Mouse (Mus musculus): ENCODE measurements around the gene H3f3b.

Gene H3f3b

GRCm38 (mm10) chr11:116001725-116002124 lies 26.0 kb downstream of the H3f3b start:
- DNase-seq (ENCODE audit: low spot score) = no peak

GRCm38 (mm10) chr11:116000607-116001006 lies 27.2 kb downstream of the H3f3b start:
- DNase-seq (ENCODE audit: low spot score) = no peak

- DNase-seq (ENCODE audit: low spot score) = peak; percentile 47
Observed at GRCm38 (mm10) chr11:115999538-116000143, 28.1 kb downstream of the H3f3b start.

- DNase-seq (ENCODE audit: low spot score) = no peak
Observed at GRCm38 (mm10) chr11:115999027-115999426, 28.7 kb downstream of the H3f3b start.

- DNase-seq (ENCODE audit: low spot score) = no peak
Observed at GRCm38 (mm10) chr11:115997662-115998061, 30.1 kb downstream of the H3f3b start.

GRCm38 (mm10) chr11:115997047-115997446 lies 30.7 kb downstream of the H3f3b start:
- no peak for DNase-seq (ENCODE audit: low spot score)

- no peak for DNase-seq (ENCODE audit: low spot score)
Observed at GRCm38 (mm10) chr11:115995256-115995655, 32.5 kb downstream of the H3f3b start.

GRCm38 (mm10) chr11:115992098-115992497 lies 35.7 kb downstream of the H3f3b start:
- DNase-seq (ENCODE audit: low spot score) = no peak

GRCm38 (mm10) chr11:115989686-115990085 lies 38.1 kb downstream of the H3f3b start:
- no peak for DNase-seq (ENCODE audit: low spot score)

GRCm38 (mm10) chr11:115983291-115983690 lies 44.5 kb downstream of the H3f3b start:
- no peak for DNase-seq (ENCODE audit: low spot score)

- DNase-seq (ENCODE audit: low spot score) = no peak
Observed at GRCm38 (mm10) chr11:115982472-115982871, 45.3 kb downstream of the H3f3b start.

GRCm38 (mm10) chr11:115975544-115975943 lies 52.2 kb downstream of the H3f3b start:
- DNase-seq (ENCODE audit: low spot score) = no peak

- no peak for DNase-seq (ENCODE audit: low spot score)
Observed at GRCm38 (mm10) chr11:115975083-115975420, 52.7 kb downstream of the H3f3b start.

GRCm38 (mm10) chr11:115974309-115975082 lies 53.3 kb downstream of the H3f3b start, which contains the start of gene Itgb4:
Gene Itgb4 (plus strand): TSS chr11:115974709.
- no peak for DNase-seq (ENCODE audit: low spot score)
